10 mouse cellular contexts compared by ENCODE assay signal in genomic region chr4:134058166-134058715, GRCm38 (mm10). TPM values are rescaled to one million over a fixed set of nuclear protein-coding genes. Genes with fewer than 3 reads are reported as not detected.
DNase-seq lines count a peak whose midpoint lies in the region; ATAC-seq and TF ChIP-seq lines count a peak whose summit lies in the region.
"Had no signal": no experiment of that assay in that cellular context is flagged by ENCODE, and none has a peak within 500 bp of the region (broad histone marks: within the 10 kb centered on the region; RNA-seq: fewer than 3 reads in every experiment).

No protein-coding gene starts in this region.

- peak overlapping the region; percentile 27 for H3K4me2 ChIP-seq in lung, embryonic 16.5 days (ENCODE audit: low read depth, low read length)
- H3K4me2 ChIP-seq in embryonic facial prominence, embryonic 12.5 days (replicated peaks): 0 out of 2 replicates have a peak overlapping the region, but pooled peaks have one; percentile 12
- peak overlapping the region; percentile 13; the same call in 1 of the 2 replicates for H3K4me2 ChIP-seq in limb, embryonic 12.5 days
- H3K4me2 ChIP-seq in forebrain, postnatal 0 days (ENCODE audit: low read depth): no peak overlapping the region
- H3K4me2 ChIP-seq: midbrain, embryonic 13.5 days had no signal

- H3K36me3 ChIP-seq in lung, embryonic 16.5 days (ENCODE audit: control insufficient read depth, insufficient read depth, low read length): no peaks in the 10 kb centered on the region
- no peaks in the 10 kb centered on the region for H3K36me3 ChIP-seq in embryonic facial prominence, embryonic 12.5 days
- no peaks in the 10 kb centered on the region for H3K36me3 ChIP-seq in limb, embryonic 12.5 days
- H3K36me3 ChIP-seq in forebrain, postnatal 0 days (ENCODE audit: insufficient read depth): no peaks in the 10 kb centered on the region
- H3K36me3 ChIP-seq: midbrain, embryonic 13.5 days had no signal

- no peaks in the 10 kb centered on the region for H3K27me3 ChIP-seq in lung, embryonic 16.5 days (ENCODE audit: control insufficient read depth, insufficient read depth, low read depth, low read length)
- peaks cover 18% of the 10 kb centered on the region for H3K27me3 ChIP-seq in embryonic facial prominence, embryonic 12.5 days
- peaks cover 42% of the 10 kb centered on the region for H3K27me3 ChIP-seq in limb, embryonic 12.5 days
- H3K27me3 ChIP-seq in forebrain, postnatal 0 days (ENCODE audit: insufficient read depth, low read length): no peaks in the 10 kb centered on the region

- no peak overlapping the region for H3K9ac ChIP-seq in lung, embryonic 16.5 days (ENCODE audit: low read length)
- H3K9ac ChIP-seq in embryonic facial prominence, embryonic 12.5 days: no peak overlapping the region
- no peak overlapping the region for H3K9ac ChIP-seq in limb, embryonic 12.5 days (replicated peaks)
- no peak overlapping the region for H3K9ac ChIP-seq in forebrain, postnatal 0 days
- H3K9ac ChIP-seq: midbrain, embryonic 13.5 days had no signal

- no peaks in the 10 kb centered on the region for H3K4me1 ChIP-seq in lung, embryonic 16.5 days (replicated peaks; ENCODE audit: control insufficient read depth, insufficient read depth, low read length)
- H3K4me1 ChIP-seq in embryonic facial prominence, embryonic 12.5 days: no peaks in the 10 kb centered on the region
- H3K4me1 ChIP-seq in limb, embryonic 12.5 days (replicated peaks): no peaks in the 10 kb centered on the region; the same call in 1 of the 2 replicates
- H3K4me1 ChIP-seq in forebrain, postnatal 0 days (ENCODE audit: insufficient read depth): no peaks in the 10 kb centered on the region
- H3K4me1 ChIP-seq: midbrain, embryonic 13.5 days had no signal

- WGBS in lung, embryonic 16.5 days: 21% methylated on average over 13 of the region's 14 CpGs
- WGBS in embryonic facial prominence, embryonic 12.5 days: 36% methylated on average over 14 of the region's 14 CpGs
- 24% methylated on average over 14 of the region's 14 CpGs for WGBS in limb, embryonic 12.5 days
- WGBS in forebrain, postnatal 0 days: 40% methylated on average over 14 of the region's 14 CpGs

- no peak overlapping the region for H3K27ac ChIP-seq in lung, embryonic 16.5 days (ENCODE audit: low read length)
- H3K27ac ChIP-seq in embryonic facial prominence, embryonic 12.5 days: no peak overlapping the region
- no peak overlapping the region for H3K27ac ChIP-seq in limb, embryonic 12.5 days
- no peak overlapping the region for H3K27ac ChIP-seq in forebrain, postnatal 0 days (ENCODE audit: low read depth, low read length)
- H3K27ac ChIP-seq: midbrain, embryonic 13.5 days had no signal

- peak overlapping the region; percentile 12; the same call in 1 of the 2 replicates for H3K4me3 ChIP-seq in lung, embryonic 16.5 days (ENCODE audit: low read length)
- no peak overlapping the region for H3K4me3 ChIP-seq in embryonic facial prominence, embryonic 12.5 days
- no peak overlapping the region for H3K4me3 ChIP-seq in limb, embryonic 12.5 days (replicated peaks)
- H3K4me3 ChIP-seq in forebrain, postnatal 0 days (ENCODE audit: low read depth, low read length): no peak overlapping the region
- H3K4me3 ChIP-seq: midbrain, embryonic 13.5 days had no signal

- no peak for DNase-seq in lung, postnatal 25 days (ENCODE audit: low spot score)
- peak; percentile 25 to 37 for DNase-seq in thymus, postnatal 10 days (ENCODE audit: low spot score in 2 of 2)
- DNase-seq in adrenal gland, adult (ENCODE audit: inconsistent age in 2 of 2, low spot score in 1 of 2): no peak
- no peak for DNase-seq in forebrain, postnatal 0 days
- DNase-seq: cerebellum, postnatal 10 days had no signal

- TF ChIP-seq CTCF in forebrain, postnatal 0 days (IDR thresholded peaks at IDR 0.05; ENCODE audit: low read depth): no peak

- no peaks in the 10 kb centered on the region for H3K9me3 ChIP-seq in lung, embryonic 16.5 days (ENCODE audit: control insufficient read depth, low read length)
- H3K9me3 ChIP-seq in embryonic facial prominence, embryonic 12.5 days: no peaks in the 10 kb centered on the region
- H3K9me3 ChIP-seq in limb, embryonic 12.5 days: no peaks in the 10 kb centered on the region
- no peaks in the 10 kb centered on the region for H3K9me3 ChIP-seq in forebrain, postnatal 0 days (ENCODE audit: low read length)
- H3K9me3 ChIP-seq: midbrain, embryonic 13.5 days had no signal

- ATAC-seq in lung, embryonic 16.5 days (ENCODE audit: low read depth): no peak
- no peak for ATAC-seq in embryonic facial prominence, embryonic 12.5 days (ENCODE audit: insufficient number of reproducible peaks, insufficient read depth, low FRiP score, low TSS enrichment)
- no peak for ATAC-seq in limb, embryonic 12.5 days (ENCODE audit: insufficient number of reproducible peaks, insufficient read depth, low FRiP score, low TSS enrichment, low read depth)
- no peak for ATAC-seq in forebrain, postnatal 0 days
- ATAC-seq: midbrain, embryonic 13.5 days had no signal

RNA-seq across cellular contexts. Expression of gene Crybg2, which starts 2.4 kb away (rescaled TPM):
- 4.2 and 7.0 TPM in 2 replicates for polyA plus RNA-seq in lung, embryonic 16.5 days (2015; fragmentation: Nextera tagmentation; extraction: Ambion mirVana)
- 2.9 and 4.0 TPM in 2 replicates for polyA plus RNA-seq in embryonic facial prominence, embryonic 12.5 days (2016; fragmentation: Nextera tagmentation; extraction: Ambion mirVana)
- 5.6 and 6.1 TPM in 2 replicates for polyA plus RNA-seq in limb, embryonic 12.5 days (2016; fragmentation: Nextera tagmentation; extraction: Ambion mirVana)
- 3.4 and 11.8 TPM in 2 replicates for total RNA-seq in forebrain, postnatal 0 days (2014; rRNA removed)
- polyA plus RNA-seq in forebrain, postnatal 0 days (2015; fragmentation: Nextera tagmentation; extraction: Ambion mirVana): 3.7 and 4.5 TPM in 2 replicates

RNA-seq across cellular contexts. Expression of gene Zfp683, which starts 4.6 kb away (rescaled TPM):
- polyA plus RNA-seq in lung, embryonic 16.5 days (2015; fragmentation: Nextera tagmentation; extraction: Ambion mirVana): not detected in 2 replicates
- polyA plus RNA-seq in embryonic facial prominence, embryonic 12.5 days (2016; fragmentation: Nextera tagmentation; extraction: Ambion mirVana): not detected in 2 replicates
- polyA plus RNA-seq in limb, embryonic 12.5 days (2016; fragmentation: Nextera tagmentation; extraction: Ambion mirVana): not detected in 2 replicates
- total RNA-seq in forebrain, postnatal 0 days (2014; rRNA removed): not detected in 2 replicates
- polyA plus RNA-seq in forebrain, postnatal 0 days (2015; fragmentation: Nextera tagmentation; extraction: Ambion mirVana): not detected in 2 replicates
- total RNA-seq: layer of hippocampus, postnatal 10 days had no signal
- polyA plus RNA-seq: midbrain, embryonic 13.5 days had no signal

RNA-seq across cellular contexts. Expression of gene Cd52, which starts 36.6 kb away (rescaled TPM):
- 23.8 and 24.7 TPM in 2 replicates for polyA plus RNA-seq in lung, embryonic 16.5 days (2015; fragmentation: Nextera tagmentation; extraction: Ambion mirVana)
- polyA plus RNA-seq in embryonic facial prominence, embryonic 12.5 days (2016; fragmentation: Nextera tagmentation; extraction: Ambion mirVana): 8.0 and 8.3 TPM in 2 replicates
- 7.7 and 7.9 TPM in 2 replicates for polyA plus RNA-seq in limb, embryonic 12.5 days (2016; fragmentation: Nextera tagmentation; extraction: Ambion mirVana)
- 1.2 and 2.0 TPM in 2 replicates for total RNA-seq in forebrain, postnatal 0 days (2014; rRNA removed)
- 4.1 and 4.6 TPM in 2 replicates for polyA plus RNA-seq in forebrain, postnatal 0 days (2015; fragmentation: Nextera tagmentation; extraction: Ambion mirVana)

RNA-seq across cellular contexts. Expression of gene Lin28a, which starts 39.6 kb away (rescaled TPM):
- polyA plus RNA-seq in lung, embryonic 16.5 days (2015; fragmentation: Nextera tagmentation; extraction: Ambion mirVana): not detected in 2 replicates
- 0.50 and 0.67 TPM in 2 replicates for polyA plus RNA-seq in embryonic facial prominence, embryonic 12.5 days (2016; fragmentation: Nextera tagmentation; extraction: Ambion mirVana)
- polyA plus RNA-seq in limb, embryonic 12.5 days (2016; fragmentation: Nextera tagmentation; extraction: Ambion mirVana): 0.42 and 0.51 TPM in 2 replicates
- 0.05 TPM in 1 of 2 replicates, not detected in the other for total RNA-seq in forebrain, postnatal 0 days (2014; rRNA removed)
- not detected in 2 replicates for polyA plus RNA-seq in forebrain, postnatal 0 days (2015; fragmentation: Nextera tagmentation; extraction: Ambion mirVana)
- total RNA-seq: layer of hippocampus, postnatal 10 days had no signal

RNA-seq across cellular contexts. Expression of gene Ubxn11, which starts 44.1 kb away (rescaled TPM):
- 14.9 and 16.6 TPM in 2 replicates for polyA plus RNA-seq in lung, embryonic 16.5 days (2015; fragmentation: Nextera tagmentation; extraction: Ambion mirVana)
- polyA plus RNA-seq in embryonic facial prominence, embryonic 12.5 days (2016; fragmentation: Nextera tagmentation; extraction: Ambion mirVana): 10.4 and 11.5 TPM in 2 replicates
- polyA plus RNA-seq in limb, embryonic 12.5 days (2016; fragmentation: Nextera tagmentation; extraction: Ambion mirVana): 9.6 and 10.4 TPM in 2 replicates
- 5.5 and 13.7 TPM in 2 replicates for total RNA-seq in forebrain, postnatal 0 days (2014; rRNA removed)
- 11.0 and 14.3 TPM in 2 replicates for polyA plus RNA-seq in forebrain, postnatal 0 days (2015; fragmentation: Nextera tagmentation; extraction: Ambion mirVana)

Comparison
In these comparisons a context has a peak if more than half of its experiments do, and no peak if none do; other contexts are left out.
1. DNase-seq: peak in thymus, postnatal 10 days (2 of 2); none in lung, postnatal 25 days (single experiment), adrenal gland, adult (0 of 2) and forebrain, postnatal 0 days (single experiment).